Mouse (Mus musculus): ENCODE data around the gene Tcam1.

DNA sequence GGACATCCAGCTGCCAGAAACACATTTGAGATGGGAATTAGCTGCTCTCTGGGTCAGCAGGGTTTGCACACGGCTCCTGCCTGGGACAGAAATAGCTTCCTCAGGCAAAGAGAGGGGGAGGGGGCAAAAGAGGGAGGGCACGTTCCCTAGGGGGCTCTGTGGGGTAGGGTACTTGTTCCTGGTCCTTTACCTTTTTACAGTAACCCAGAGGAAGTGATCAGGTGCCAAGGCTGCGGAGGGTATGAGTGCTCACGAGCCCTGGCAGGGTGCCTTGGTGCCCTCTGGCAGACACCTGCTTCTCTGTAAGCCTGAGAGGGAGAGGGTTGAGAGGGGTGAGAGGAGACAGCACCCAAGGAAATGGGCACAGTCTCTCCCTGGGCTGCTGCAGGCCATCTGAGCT lies 56.0 kb downstream of the Tcam1 start:
- TF ChIP-seq GABPA (IDR thresholded peaks at IDR 0.05; ENCODE audit: low read depth, low read length) (no peak), RAD21 (IDR thresholded peaks at IDR 0.05; ENCODE audit: low read depth, low read length) (no peak), CTCF (IDR thresholded peaks at IDR 0.05 in 2 of 3, conservative IDR thresholded peaks at IDR 0.05 in 1 of 3; ENCODE audit: control insufficient read depth in 1 of 3, insufficient read depth in 1 of 3, low read depth in 2 of 3, low read length in 3 of 3, poor library complexity in 1 of 3, severe bottlenecking in 1 of 3) (no peak), MAX (IDR thresholded peaks at IDR 0.05; ENCODE audit: low read length) (no peak), ZC3H11A (IDR thresholded peaks at IDR 0.05; ENCODE audit: low read depth, low read length) (no peak)
